16 mouse cellular contexts compared by ENCODE assay signal in genomic region chr12:76165641-76166040, GRCm38 (mm10). TPM values are rescaled to one million over a fixed set of nuclear protein-coding genes. Genes with fewer than 3 reads are reported as not detected.
"Had no signal": no experiment of that assay in that cellular context is flagged by ENCODE, and none has a peak within 500 bp of the region (broad histone marks: within the 10 kb centered on the region; RNA-seq: fewer than 3 reads in every experiment).

No protein-coding gene starts in this region.

- DNase-seq: forebrain, postnatal 0 days; gastrocnemius, postnatal 36 days; heart, adult 18-20 months; heart, postnatal 10 days; heart, postnatal 4 days; kidney, adult 11 months; kidney, adult 2 months; kidney, adult 9 months; kidney, postnatal 14 days; kidney, postnatal 36 days; layer of hippocampus, adult 9-11 months; layer of hippocampus, postnatal 36 days; left cerebral cortex, postnatal 4 days had no signal

RNA-seq across cellular contexts. Expression of gene Esr2, which starts 11.4 kb away (rescaled TPM):
- total RNA-seq: granulocyte monocyte progenitor cell, adult 5-6 weeks; heart, adult 18-20 months; heart, adult 8-10 months; liver, adult 2 months had no signal
